Mouse (Mus musculus) retina, embryonic 14.5 days (tissue): ENCODE measurements around the gene Tuba1a.
"Not testable (repeated sequence)": the region's sequence is repeated elsewhere in the genome, so short reads cannot be mapped to it uniquely, and the experiment has no call there.

Source experiments
- DNase-seq: peaks from one replicate; pipeline ENCODE4 v3.0.0-alpha.2; 2015; ENCODE audit warnings: low spot score

The Tuba1a gene

DNA sequence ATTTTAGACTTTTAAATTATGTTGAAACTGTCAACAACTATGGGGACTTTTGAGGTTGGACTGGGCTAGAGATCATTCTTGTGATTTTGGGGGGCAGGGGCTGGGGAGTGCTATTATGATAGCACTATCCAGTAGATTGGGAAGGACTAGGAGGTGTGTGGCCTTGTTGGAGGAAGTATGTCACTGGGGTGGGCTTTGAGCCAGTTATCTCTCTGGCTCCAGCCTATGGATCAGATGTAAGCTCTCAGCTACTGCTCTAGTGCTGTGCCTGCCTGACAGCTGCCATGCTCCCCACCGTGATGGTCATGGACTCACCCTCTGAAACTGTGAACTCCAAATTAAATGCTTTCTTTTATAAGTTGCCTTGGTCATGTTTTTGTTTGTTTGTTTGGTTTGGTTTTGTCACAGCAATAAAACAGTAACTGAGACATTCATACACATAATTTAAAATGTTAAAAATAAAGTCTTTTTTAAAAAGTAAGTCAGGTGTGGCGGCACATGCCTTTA lies 30.4 kb downstream of the Tuba1a start:
- DNase-seq = no peak

DNA sequence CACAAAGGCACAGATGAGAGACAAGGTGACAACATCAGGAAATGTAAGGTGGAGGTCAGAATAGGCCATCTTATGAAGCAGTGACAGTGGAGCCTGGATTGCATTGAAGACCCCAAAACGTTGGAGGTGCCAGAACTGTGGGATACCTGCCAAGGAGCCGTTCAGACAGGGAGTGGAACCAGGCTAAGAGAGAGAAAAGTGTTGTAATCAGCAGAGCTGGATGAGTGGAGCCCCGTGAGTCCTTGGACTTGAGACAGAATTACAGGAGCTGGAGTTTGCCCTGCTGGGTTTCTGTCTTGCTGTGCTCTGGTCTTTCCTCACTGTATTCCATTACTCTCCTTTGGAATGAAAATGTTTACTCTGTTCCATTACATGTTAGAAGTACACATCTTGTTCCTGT lies 30.9 kb downstream of the Tuba1a start:
- DNase-seq = no peak

DNA sequence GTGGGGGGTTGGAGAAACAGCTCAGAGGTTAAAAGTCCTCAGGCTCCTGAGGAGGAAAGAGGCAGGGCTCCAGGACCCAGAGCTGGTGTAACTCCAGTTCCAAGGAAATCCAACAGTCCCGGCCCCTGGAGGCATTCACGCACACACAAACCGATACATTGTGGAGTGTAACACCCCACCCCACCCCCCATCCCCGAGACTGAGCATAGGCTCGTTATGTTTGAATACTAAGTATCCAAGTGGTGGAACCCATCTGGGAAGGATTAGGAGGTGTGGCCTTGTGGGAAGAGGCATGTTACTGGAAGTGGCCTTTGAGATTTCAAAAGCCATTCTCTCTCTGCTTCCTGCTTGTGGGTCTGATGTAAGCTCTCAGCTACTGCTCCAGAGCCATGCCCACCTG lies 32.0 kb downstream of the Tuba1a start:
- no peak for DNase-seq

DNA sequence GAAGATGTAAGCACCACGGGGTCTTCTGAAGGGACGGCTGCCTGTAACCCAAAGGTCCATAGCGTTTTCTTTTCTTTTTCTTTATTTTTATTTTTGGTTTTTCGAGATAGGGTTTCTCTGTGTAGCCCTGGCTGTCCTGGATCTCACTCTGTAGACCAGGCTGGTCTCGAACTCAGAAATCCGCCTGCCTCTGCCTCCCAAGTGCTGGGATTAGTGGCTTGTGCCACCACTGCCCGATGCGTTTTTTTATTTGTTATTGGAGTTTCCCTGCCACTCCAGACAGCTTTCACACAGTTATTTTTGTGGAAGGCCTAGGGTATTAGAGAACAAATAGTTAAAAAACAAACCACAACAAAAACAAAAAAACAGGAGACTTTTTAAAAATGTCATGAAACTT lies 35.0 kb downstream of the Tuba1a start:
- DNase-seq = not testable (repeated sequence)

DNA sequence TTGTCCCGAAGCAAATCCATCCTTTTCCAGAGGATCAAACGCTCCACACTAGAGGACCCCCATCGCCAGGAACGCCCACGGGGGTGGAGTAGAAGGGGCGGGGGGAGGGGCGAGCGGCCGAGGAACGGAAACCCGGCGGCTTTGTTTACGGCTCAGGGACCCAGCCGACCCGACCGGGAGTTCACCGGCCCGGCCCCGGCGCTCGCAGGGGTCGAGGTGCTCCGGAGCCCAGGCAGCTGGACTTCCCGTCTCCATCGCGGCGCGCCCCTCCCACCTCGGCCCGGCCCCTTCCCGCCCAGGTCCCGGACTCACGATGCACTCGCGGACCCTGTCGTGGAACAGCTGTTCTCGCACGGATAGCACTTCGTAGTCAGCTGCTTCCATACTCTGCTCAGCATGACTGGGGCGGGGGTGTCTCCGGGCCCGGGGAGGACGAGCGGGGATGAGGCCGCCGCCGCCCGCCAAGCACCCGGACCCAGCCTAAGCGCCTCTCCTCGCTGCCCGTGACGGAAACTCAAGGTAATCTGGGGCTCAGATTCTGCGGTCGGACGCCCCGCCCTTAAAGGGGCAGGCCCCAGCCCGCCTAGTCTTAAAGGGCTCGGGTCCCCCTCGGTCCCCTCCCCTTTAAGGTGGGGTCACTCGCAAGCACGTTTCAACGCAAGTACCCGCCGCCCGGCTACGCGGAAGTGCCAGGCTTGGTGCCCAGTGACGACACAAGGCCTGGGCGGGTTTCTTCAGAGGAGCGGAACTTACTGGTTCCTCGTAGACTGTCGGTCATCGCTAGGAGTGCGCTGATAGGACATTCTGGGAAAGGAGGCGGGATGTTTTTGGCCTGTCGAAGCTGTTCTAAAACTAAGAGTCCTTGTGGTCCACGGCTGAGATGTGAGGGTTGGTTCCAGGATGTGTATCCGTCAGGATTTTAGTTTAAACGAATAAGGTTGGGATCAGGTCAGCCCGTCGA lies 35.7 kb downstream of the Tuba1a start, which contains the start of gene Lmbr1l:
Gene Lmbr1l (minus strand): TSS at position 694 of the 961 bp plus-strand sequence.
- DNase-seq = peak; percentile 99

DNA sequence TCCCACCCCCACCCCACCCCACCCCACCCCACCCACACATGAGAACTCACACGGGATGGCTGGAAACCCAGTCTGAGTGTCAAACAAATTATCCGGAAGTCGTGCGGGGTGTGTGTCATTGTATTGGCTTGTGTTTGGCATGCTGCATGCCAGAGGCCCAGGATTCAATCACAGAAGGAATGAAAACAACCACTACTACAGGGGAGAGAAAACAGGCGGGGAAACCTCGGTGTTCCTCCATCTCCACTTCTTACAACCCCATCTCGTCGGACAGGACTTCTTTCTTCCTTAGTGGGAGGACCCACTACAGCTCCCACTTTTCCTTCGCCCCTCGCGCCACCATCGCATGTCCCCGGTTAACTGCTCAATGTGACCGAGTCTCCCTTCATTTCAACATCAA lies 36.4 kb downstream of the Tuba1a start:
- DNase-seq = no peak

DNA sequence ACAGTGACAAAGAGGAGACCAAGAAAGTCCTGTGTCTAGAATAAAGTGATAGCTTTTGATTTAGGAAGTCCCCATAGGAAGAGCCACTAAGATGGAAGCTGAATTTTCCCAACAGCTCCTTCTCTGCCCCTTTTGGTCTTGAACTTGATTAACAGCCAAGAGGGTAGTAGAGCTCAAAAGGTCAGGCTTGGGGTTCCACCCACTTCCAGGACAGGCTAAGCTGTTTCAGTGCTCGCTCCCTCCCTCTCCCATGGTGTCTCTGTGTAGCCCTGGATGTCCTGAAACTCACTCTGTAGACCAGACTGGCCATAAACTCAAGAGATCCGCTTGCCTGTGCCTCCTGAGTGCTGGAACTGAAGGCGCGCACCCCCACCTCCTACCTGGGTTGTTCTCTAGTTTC lies 37.5 kb downstream of the Tuba1a start:
- no peak for DNase-seq

DNA sequence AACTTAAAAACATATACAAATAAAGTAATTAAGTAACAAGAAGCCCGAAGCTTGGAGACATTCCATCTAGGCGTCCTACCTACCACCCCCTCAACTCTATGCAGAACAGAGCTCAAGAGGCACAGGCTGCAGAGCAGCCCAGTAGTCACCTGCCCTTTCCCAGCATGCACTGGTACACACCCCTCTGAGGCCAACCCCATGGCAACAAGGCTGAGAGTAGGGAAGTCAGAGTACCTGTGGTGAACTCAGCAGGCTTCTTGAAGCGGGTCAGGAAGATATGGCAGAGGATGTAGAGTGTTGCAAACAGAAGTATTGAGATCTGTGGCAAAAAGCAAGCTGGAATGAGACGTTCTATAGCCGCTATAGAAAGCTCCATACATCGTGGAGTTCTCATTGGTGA lies 38.6 kb downstream of the Tuba1a start:
- no peak for DNase-seq

DNA sequence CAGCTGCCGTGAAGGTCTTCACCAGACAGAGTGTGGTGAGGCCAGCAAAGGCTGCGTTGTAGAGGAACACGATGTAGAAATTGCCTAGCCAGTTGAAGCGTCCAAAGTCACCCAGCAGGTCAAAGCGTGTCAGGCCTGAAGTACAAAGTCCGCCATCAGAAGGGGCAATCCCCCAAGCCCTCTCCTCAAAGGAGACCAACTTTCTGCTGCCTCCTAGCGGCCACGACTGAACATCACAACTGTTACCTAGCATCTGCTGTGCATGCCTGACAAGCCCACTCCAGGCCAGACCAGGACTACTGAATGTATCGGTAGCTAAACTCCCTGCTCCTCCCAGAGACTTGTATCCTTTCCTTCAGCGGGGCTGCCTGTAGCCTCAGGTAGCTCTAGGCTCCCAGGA lies 48.8 kb downstream of the Tuba1a start:
- peak; percentile 88 for DNase-seq

DNA sequence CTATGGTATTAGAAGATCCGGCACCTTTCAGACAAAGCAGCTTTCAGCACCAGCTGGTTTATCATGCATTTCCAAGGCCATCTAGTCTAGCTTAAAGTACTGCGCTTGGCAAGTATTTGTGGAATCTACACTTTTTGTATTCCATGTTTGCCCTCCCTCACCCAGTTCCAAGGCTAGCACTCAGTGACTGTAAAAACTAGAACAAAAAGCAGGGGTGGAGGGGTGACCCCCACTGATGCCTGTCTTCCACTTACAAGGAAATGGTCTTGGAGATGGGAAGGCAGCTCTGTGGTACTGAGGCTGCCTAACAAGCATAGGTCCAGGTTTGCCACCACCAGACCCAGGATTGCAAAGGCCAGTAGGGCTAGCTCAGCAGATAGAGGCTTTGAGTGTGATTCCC lies 50.9 kb downstream of the Tuba1a start:
- DNase-seq = no peak

DNA sequence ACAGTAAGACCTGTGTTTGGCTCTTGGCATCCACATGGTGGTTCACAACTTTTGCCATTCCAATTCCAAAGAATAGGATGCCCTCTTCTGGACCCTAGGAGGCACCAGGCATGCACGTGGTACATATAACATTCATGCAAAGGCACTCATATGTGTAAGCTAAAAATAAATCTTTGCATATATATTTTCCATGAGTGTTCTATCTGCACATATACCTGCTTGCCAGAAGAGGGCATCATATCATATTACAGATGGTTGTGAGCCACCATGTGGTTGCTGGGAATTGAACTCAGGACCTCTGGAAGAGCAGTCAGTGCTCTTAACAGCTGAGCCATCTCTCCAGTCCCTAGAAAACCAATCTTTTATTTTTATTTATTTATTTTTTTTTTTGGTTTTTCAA lies 52.0 kb downstream of the Tuba1a start:
- no peak for DNase-seq
